Mouse (Mus musculus): Measurements from ENCODE around the gene Cfl2.

GRCm38 (mm10) chr12:54828043-54828442 lies 34.6 kb downstream of the Cfl2 start:
- no peak for TF ChIP-seq EP300 (optimal IDR thresholded peaks at IDR 0.05)
- TF ChIP-seq CTCF (IDR thresholded peaks at IDR 0.05; ENCODE audit: low read depth): no peak

Measured in stomach, postnatal 0 days (tissue).